Mouse (Mus musculus): ENCODE data around the gene Nsun2. TPM values are rescaled to one million over a fixed set of nuclear protein-coding genes. Genes with fewer than 3 reads are reported as not detected.

Gene Nsun2
- total RNA-seq, 2 experiments from 2014 or later = 40.7 to 41.0 TPM

DNA sequence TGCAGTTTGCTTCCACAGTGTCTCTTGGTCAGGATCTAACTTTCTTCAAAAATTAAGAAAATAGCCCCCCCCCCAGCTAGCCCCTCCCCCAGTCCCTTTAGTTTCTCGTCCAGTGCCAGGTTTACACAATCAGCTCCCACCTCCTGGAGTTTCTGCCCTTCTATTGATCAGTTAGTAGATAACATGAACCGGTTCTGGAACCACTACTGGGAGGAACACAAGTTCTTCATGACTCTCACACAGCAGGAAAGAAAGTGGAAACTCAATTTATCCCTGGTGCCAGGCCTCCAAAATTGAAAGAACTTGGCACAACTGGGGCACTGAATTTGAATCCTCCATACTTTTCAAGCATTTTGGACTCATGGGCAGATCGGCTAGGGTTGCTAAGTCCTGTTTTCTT is 121.0 kb downstream of the Nsun2 start:
- intact Hi-C loops (cut with DNase I) = loop anchor here (2.0 kb wide), 1 partner anchor 146 kb away; no protein-coding TSS in a partner anchor
- no peak for DNase-seq

GRCm38 (mm10) chr13:69672121-69672520 is 138.6 kb downstream of the Nsun2 start:
- no peak for DNase-seq
- intact Hi-C loops (cut with DNase I) = no loop called here

GRCm38 (mm10) chr13:69672565-69672964 is 139.0 kb downstream of the Nsun2 start:
- no peak for DNase-seq
- intact Hi-C loops (cut with DNase I) = no loop called here

DNA sequence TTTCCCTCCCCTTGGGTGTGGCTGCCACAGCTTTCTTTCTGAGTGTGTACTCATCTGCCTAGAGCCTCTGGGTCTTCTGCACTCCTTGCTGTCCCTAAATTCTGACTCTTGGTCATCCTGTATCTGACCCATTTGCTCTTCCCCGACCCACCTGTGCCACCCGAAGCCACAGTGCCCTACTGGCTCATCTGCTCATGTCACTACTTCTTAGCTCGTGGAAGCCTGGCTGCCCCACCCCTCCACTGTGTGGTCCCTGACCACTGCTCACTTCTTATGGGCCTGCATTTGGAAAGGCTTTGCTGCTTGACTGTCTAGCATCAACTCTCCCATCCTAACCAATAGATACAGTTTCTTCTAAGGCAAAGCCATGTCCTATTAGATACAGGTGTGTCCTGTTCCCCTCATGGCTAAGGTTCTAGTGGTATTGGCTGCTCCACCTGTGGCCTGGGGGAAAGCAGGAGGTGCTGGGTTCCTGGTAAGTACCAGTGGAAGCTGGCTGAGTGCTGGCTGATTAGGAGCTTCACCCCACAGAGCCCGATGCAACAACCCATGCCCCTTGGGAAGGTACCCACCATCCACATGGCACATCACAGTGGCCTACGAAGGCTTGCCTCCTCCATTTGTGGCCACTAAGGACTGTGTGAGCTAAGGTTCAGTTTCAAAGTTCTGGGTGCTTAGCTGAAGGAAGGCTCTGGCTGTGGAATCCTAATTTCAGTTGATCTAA is 139.8 kb downstream of the Nsun2 start:
- DNase-seq = no peak
- intact Hi-C loops (cut with DNase I) = no loop called here

GRCm38 (mm10) chr13:69673921-69674618 is 140.5 kb downstream of the Nsun2 start:
- DNase-seq = no peak
- intact Hi-C loops (cut with DNase I) = no loop called here

Other genes starting within 250 kb of the Nsun2 start
- 1 to 10 TPM; 5.3 to 6.5 TPM for gene Tent4a, start 871 bp downstream of the Nsun2 start, total RNA-seq (2021)
- gene Srd5a1, start 77.7 kb downstream of the Nsun2 start, total RNA-seq (2021) = under 1 TPM; 0.33 to 0.42 TPM
- under 1 TPM; 0.43 to 0.52 TPM for gene Ube2ql1, start 206.1 kb downstream of the Nsun2 start, total RNA-seq (2021)

Data from gastrocnemius, postnatal 36 days (tissue).